Comparison of ENCODE assay signal across 21 mouse cellular contexts in the genomic region with DNA sequence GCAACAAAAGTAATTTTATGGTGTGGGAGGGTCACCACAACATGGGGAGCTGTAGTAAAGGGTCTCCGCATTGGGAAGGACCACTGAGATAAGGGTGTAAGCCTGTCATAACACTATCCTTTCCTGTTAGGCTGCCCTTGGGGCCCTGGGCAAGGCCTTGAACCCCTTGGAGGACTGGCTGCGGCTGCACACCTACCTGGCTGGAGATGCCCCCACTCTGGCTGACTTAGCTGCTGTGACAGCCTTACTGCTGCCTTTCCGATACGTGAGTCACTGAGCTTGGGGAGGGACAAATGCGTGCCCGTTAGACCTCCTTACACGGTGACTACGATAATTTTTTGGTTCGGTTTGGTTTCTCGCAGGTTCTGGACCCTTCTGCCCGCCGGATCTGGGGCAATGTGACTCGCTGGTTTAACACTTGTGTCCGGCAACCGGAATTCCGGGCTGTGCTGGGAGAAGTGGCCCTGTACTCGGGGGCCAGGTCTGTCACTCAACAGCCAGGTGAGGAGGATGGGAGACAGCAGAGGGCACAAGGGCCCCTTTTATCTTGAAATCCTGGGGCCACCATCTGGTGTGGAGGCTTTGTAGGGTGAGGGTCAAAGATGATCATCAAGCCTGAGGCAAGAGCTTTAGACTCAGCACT. TPM values are rescaled to one million over a fixed set of nuclear protein-coding genes. Genes with fewer than 3 reads are reported as not detected.
DNase-seq lines count a peak whose midpoint lies in the region; ATAC-seq and TF ChIP-seq lines count a peak whose summit lies in the region.
"Had no signal": no experiment of that assay in that cellular context is flagged by ENCODE, and none has a peak within 500 bp of the region (broad histone marks: within the 10 kb centered on the region; RNA-seq: fewer than 3 reads in every experiment).

No protein-coding gene starts in this region.

- ATAC-seq in liver, embryonic 11.5 days (replicated peaks; ENCODE audit: low FRiP score) = no peak
- no peak for ATAC-seq in liver, postnatal 0 days
- ATAC-seq in hindbrain, embryonic 14.5 days (ENCODE audit: low FRiP score) = no peak

- no peak for TF ChIP-seq CTCF in liver, postnatal 0 days (IDR thresholded peaks at IDR 0.05; ENCODE audit: low read depth)

- H3K4me2 ChIP-seq in liver, embryonic 11.5 days = peak overlapping the region; percentile 98
- 0 out of 2 replicates have a peak overlapping the region, but pooled peaks have one; percentile 7 for H3K4me2 ChIP-seq in liver, postnatal 0 days (ENCODE audit: low read depth, low read length)
- no peak overlapping the region for H3K4me2 ChIP-seq in hindbrain, embryonic 14.5 days (replicated peaks)
- H3K4me2 ChIP-seq: limb, embryonic 15.5 days had no signal

- peak overlapping the region; percentile 10 for H3K9ac ChIP-seq in liver, embryonic 11.5 days (ENCODE audit: low read depth, low read length)
- H3K9ac ChIP-seq in liver, postnatal 0 days (replicated peaks) = no peak overlapping the region
- H3K9ac ChIP-seq in hindbrain, embryonic 14.5 days = no peak overlapping the region
- H3K9ac ChIP-seq: hindbrain, embryonic 15.5 days; limb, embryonic 15.5 days had no signal

- peaks cover 27% of the 10 kb centered on the region for H3K4me1 ChIP-seq in liver, embryonic 11.5 days (replicated peaks; ENCODE audit: control insufficient read depth, insufficient read depth, low read length)
- peaks cover 37% of the 10 kb centered on the region for H3K4me1 ChIP-seq in embryonic facial prominence, embryonic 10.5 days
- peaks cover 25% of the 10 kb centered on the region for H3K4me1 ChIP-seq in liver, postnatal 0 days (ENCODE audit: insufficient read depth)
- peaks cover 17% of the 10 kb centered on the region for H3K4me1 ChIP-seq in hindbrain, embryonic 14.5 days (replicated peaks; ENCODE audit: control insufficient read depth, insufficient read depth, low read length)

- no peaks in the 10 kb centered on the region for H3K9me3 ChIP-seq in liver, embryonic 11.5 days (ENCODE audit: control insufficient read depth, low read length)
- H3K9me3 ChIP-seq in embryonic facial prominence, embryonic 10.5 days = no peaks in the 10 kb centered on the region
- H3K9me3 ChIP-seq in liver, postnatal 0 days (ENCODE audit: low read length) = no peaks in the 10 kb centered on the region
- H3K9me3 ChIP-seq in hindbrain, embryonic 14.5 days (ENCODE audit: control insufficient read depth, low read length) = no peaks in the 10 kb centered on the region
- H3K9me3 ChIP-seq: hindbrain, embryonic 15.5 days; limb, embryonic 15.5 days; megakaryocyte, embryonic 14.5 days had no signal

- peaks cover 49% of the 10 kb centered on the region for H3K36me3 ChIP-seq in liver, embryonic 11.5 days (ENCODE audit: control insufficient read depth, insufficient read depth, low read length)
- H3K36me3 ChIP-seq in embryonic facial prominence, embryonic 10.5 days (replicated peaks) = peaks cover 65% of the 10 kb centered on the region
- H3K36me3 ChIP-seq in liver, postnatal 0 days (replicated peaks; ENCODE audit: insufficient read depth, low read length) = peaks cover 49% of the 10 kb centered on the region
- peaks cover 49% of the 10 kb centered on the region for H3K36me3 ChIP-seq in hindbrain, embryonic 14.5 days (replicated peaks; ENCODE audit: control insufficient read depth, insufficient read depth)

- DNase-seq in cerebellum, adult 9-11 months = peak; percentile 37
- no peak for DNase-seq in cerebellum, adult 9-10 months
- no peak for DNase-seq in liver, embryonic 11.5 days (ENCODE audit: low spot score)
- DNase-seq in liver = no peak
- DNase-seq in embryonic facial prominence, embryonic 10.5 days (ENCODE audit: low spot score) = no peak
- no peak for DNase-seq in liver, postnatal 0 days
- DNase-seq in frontal cortex, postnatal 10 days (ENCODE audit: low spot score in 2 of 2) = no peak
- DNase-seq in hindbrain, embryonic 14.5 days (ENCODE audit: low spot score) = no peak
- DNase-seq: adrenal gland, postnatal 25 days; cerebellum, adult 11-12 months; cerebellum, postnatal 36 days; gastrocnemius, postnatal 25 days; heart, postnatal 36 days; kidney, adult 11 months; right cerebral cortex, adult 18-20 months; thymus, postnatal 25 days had no signal

- H3K27me3 ChIP-seq in liver, embryonic 11.5 days (replicated peaks; ENCODE audit: control insufficient read depth, insufficient read depth, low read length) = no peaks in the 10 kb centered on the region
- H3K27me3 ChIP-seq in embryonic facial prominence, embryonic 10.5 days (replicated peaks; ENCODE audit: low read depth, poor library complexity, severe bottlenecking) = no peaks in the 10 kb centered on the region
- H3K27me3 ChIP-seq in liver, postnatal 0 days (ENCODE audit: insufficient read depth, low read length) = no peaks in the 10 kb centered on the region
- H3K27me3 ChIP-seq in hindbrain, embryonic 14.5 days (ENCODE audit: control insufficient read depth, insufficient read depth, low read length) = no peaks in the 10 kb centered on the region
- H3K27me3 ChIP-seq: hindbrain, embryonic 15.5 days; limb, embryonic 15.5 days; megakaryocyte, embryonic 14.5 days had no signal

- no peak overlapping the region for H3K27ac ChIP-seq in liver, embryonic 11.5 days (ENCODE audit: low read depth, low read length)
- no peak overlapping the region for H3K27ac ChIP-seq in embryonic facial prominence, embryonic 10.5 days (replicated peaks)
- no peak overlapping the region for H3K27ac ChIP-seq in liver, postnatal 0 days (ENCODE audit: low read depth)
- H3K27ac ChIP-seq in hindbrain, embryonic 14.5 days = no peak overlapping the region
- H3K27ac ChIP-seq: forebrain, embryonic 10.5 days; hindbrain, embryonic 15.5 days; layer of hippocampus, adult 2 months; limb, embryonic 15.5 days had no signal

- no peak for TF ChIP-seq EP300 in liver, postnatal 0 days (IDR thresholded peaks at IDR 0.05; ENCODE audit: low read depth)

- 90% methylated on average over 17 of the region's 17 CpGs for WGBS in liver, embryonic 11.5 days
- WGBS in embryonic facial prominence, embryonic 10.5 days = 93% methylated on average over 17 of the region's 17 CpGs
- 88% methylated on average over 17 of the region's 17 CpGs for WGBS in liver, postnatal 0 days (ENCODE audit: insufficient replicate concordance)
- WGBS in hindbrain, embryonic 14.5 days = 96% methylated on average over 17 of the region's 17 CpGs

- peak overlapping the region; percentile 3 for H3K4me3 ChIP-seq in liver, embryonic 11.5 days (ENCODE audit: low read depth, low read length)
- peak overlapping the region; percentile 6; the same call in 1 of the 2 replicates for H3K4me3 ChIP-seq in embryonic facial prominence, embryonic 10.5 days
- no peak overlapping the region for H3K4me3 ChIP-seq in liver, postnatal 0 days (ENCODE audit: low read depth, low read length)
- no peak overlapping the region for H3K4me3 ChIP-seq in hindbrain, embryonic 14.5 days (replicated peaks; ENCODE audit: low read length)
- H3K4me3 ChIP-seq: hindbrain, embryonic 15.5 days; layer of hippocampus, adult 2 months; limb, embryonic 15.5 days; megakaryocyte, embryonic 14.5 days had no signal

RNA-seq across cellular contexts. Expression of a gene that starts 3.4 kb away (rescaled TPM):
- 234 and 245 TPM in 2 replicates for polyA plus RNA-seq in liver, embryonic 11.5 days (2014; fragmentation: Nextera tagmentation; extraction: Ambion mirVana)
- 197 and 223 TPM in 2 replicates for polyA plus RNA-seq in embryonic facial prominence, embryonic 10.5 days (2016; fragmentation: Nextera tagmentation; extraction: Ambion mirVana)
- 38.0 and 43.8 TPM in 2 replicates for polyA plus RNA-seq in liver, postnatal 0 days (2015; fragmentation: Nextera tagmentation; extraction: Ambion mirVana)
- polyA plus RNA-seq in hindbrain, embryonic 14.5 days (2014; fragmentation: Nextera tagmentation; extraction: Ambion mirVana) = 51.0 and 51.6 TPM in 2 replicates

RNA-seq across cellular contexts. Expression of a gene that starts 12.2 kb away (rescaled TPM):
- 0.16 TPM in 2 replicates for polyA plus RNA-seq in liver, embryonic 11.5 days (2014; fragmentation: Nextera tagmentation; extraction: Ambion mirVana)
- polyA plus RNA-seq in embryonic facial prominence, embryonic 10.5 days (2016; fragmentation: Nextera tagmentation; extraction: Ambion mirVana) = 0.18 and 0.21 TPM in 2 replicates
- 0.09 and 0.12 TPM in 2 replicates for polyA plus RNA-seq in liver, postnatal 0 days (2015; fragmentation: Nextera tagmentation; extraction: Ambion mirVana)
- polyA plus RNA-seq in hindbrain, embryonic 14.5 days (2014; fragmentation: Nextera tagmentation; extraction: Ambion mirVana) = 0.13 and 0.16 TPM in 2 replicates

RNA-seq across cellular contexts. Expression of a gene that starts 22.5 kb away (rescaled TPM):
- polyA plus RNA-seq in liver, embryonic 11.5 days (2014; fragmentation: Nextera tagmentation; extraction: Ambion mirVana) = 304 and 315 TPM in 2 replicates
- 339 and 361 TPM in 2 replicates for polyA plus RNA-seq in embryonic facial prominence, embryonic 10.5 days (2016; fragmentation: Nextera tagmentation; extraction: Ambion mirVana)
- 69.8 and 76.7 TPM in 2 replicates for polyA plus RNA-seq in liver, postnatal 0 days (2015; fragmentation: Nextera tagmentation; extraction: Ambion mirVana)
- polyA plus RNA-seq in hindbrain, embryonic 14.5 days (2014; fragmentation: Nextera tagmentation; extraction: Ambion mirVana) = 92.9 and 97.8 TPM in 2 replicates

RNA-seq across cellular contexts. Expression of a gene that starts 23.6 kb away (rescaled TPM):
- 6.9 and 8.5 TPM in 2 replicates for polyA plus RNA-seq in liver, embryonic 11.5 days (2014; fragmentation: Nextera tagmentation; extraction: Ambion mirVana)
- 4.2 and 5.6 TPM in 2 replicates for polyA plus RNA-seq in embryonic facial prominence, embryonic 10.5 days (2016; fragmentation: Nextera tagmentation; extraction: Ambion mirVana)
- polyA plus RNA-seq in liver, postnatal 0 days (2015; fragmentation: Nextera tagmentation; extraction: Ambion mirVana) = 3.3 and 4.1 TPM in 2 replicates
- 1.4 and 1.7 TPM in 2 replicates for polyA plus RNA-seq in hindbrain, embryonic 14.5 days (2014; fragmentation: Nextera tagmentation; extraction: Ambion mirVana)

RNA-seq across cellular contexts. Expression of a gene that starts 31.7 kb away (rescaled TPM):
- polyA plus RNA-seq in liver, embryonic 11.5 days (2014; fragmentation: Nextera tagmentation; extraction: Ambion mirVana) = 0.66 and 1.5 TPM in 2 replicates
- polyA plus RNA-seq in embryonic facial prominence, embryonic 10.5 days (2016; fragmentation: Nextera tagmentation; extraction: Ambion mirVana) = 1.1 TPM in 2 replicates
- polyA plus RNA-seq in liver, postnatal 0 days (2015; fragmentation: Nextera tagmentation; extraction: Ambion mirVana) = 0.18 TPM in 1 of 2 replicates, not detected in the other
- 1.9 TPM in 2 replicates for polyA plus RNA-seq in hindbrain, embryonic 14.5 days (2014; fragmentation: Nextera tagmentation; extraction: Ambion mirVana)

Comparison
In these comparisons a context has a peak if more than half of its experiments do, and no peak if none do; other contexts are left out.
1. H3K4me3 ChIP-seq: peak in liver, embryonic 11.5 days (single experiment) and embryonic facial prominence, embryonic 10.5 days (single experiment); none in liver, postnatal 0 days (single experiment) and hindbrain, embryonic 14.5 days (single experiment).